ENCODE assay signal across 7 mouse cellular contexts in the genomic region with DNA sequence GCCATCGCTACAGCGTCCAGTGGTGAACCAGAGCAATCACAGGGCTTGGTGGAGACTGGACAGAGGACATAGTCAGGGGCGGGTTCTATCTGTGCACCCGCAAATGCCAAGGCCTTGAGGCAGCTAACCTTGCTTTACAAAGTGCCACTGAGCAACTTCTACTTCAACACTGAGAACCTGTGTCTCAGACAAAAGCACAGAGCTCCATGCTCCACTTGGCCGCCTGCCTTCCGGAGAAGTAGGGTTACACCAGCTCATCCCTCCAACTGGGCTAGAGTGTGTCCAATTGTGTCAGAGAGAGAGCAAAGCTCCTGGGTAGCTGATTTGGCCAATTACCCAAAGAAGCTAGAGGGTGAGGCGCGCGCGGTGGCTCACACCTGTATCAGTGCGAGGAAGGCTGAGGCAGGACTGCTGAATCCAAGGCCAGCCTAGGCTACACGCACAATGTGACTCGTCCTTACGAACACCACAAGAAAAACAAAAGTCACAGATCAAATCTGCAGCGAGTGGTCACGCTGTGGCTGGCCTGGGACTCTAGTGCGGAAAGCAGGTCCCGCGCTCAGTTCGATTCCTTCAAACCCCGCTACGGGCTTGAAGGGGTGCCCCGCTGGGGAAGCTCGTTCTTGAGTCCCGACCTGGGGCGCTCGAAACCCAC. TPM values are rescaled to one million over a fixed set of nuclear protein-coding genes. Genes with fewer than 3 reads are reported as not detected.
DNase-seq lines count a peak whose midpoint lies in the region; ATAC-seq and TF ChIP-seq lines count a peak whose summit lies in the region.

No protein-coding gene starts in this region.

- no peak for ATAC-seq in lung, embryonic 15.5 days (ENCODE audit: borderline replicate concordance, extremely low read depth, low FRiP score, low TSS enrichment)
- no peak for ATAC-seq in forebrain, embryonic 13.5 days

- 0 out of 2 replicates have a peak overlapping the region, but pooled peaks have one; percentile 12 for H3K27ac ChIP-seq in lung, embryonic 15.5 days
- no peak overlapping the region for H3K27ac ChIP-seq in forebrain, embryonic 13.5 days
- peak overlapping the region; percentile 22 for H3K27ac ChIP-seq in liver, adult 2 months (replicated peaks; ENCODE audit: insufficient read depth, low read depth, low read length)
- no peak overlapping the region for H3K27ac ChIP-seq in olfactory bulb, adult 2 months (ENCODE audit: insufficient read depth, low read depth, low read length)

- 3% methylated on average over 27 of the region's 27 CpGs for WGBS in lung, embryonic 15.5 days
- WGBS in forebrain, embryonic 13.5 days = 4% methylated on average over 27 of the region's 27 CpGs
- WGBS in liver, adult 2 months = 2% methylated on average over 27 of the region's 27 CpGs
- WGBS in olfactory bulb, adult 2 months = 5% methylated on average over 27 of the region's 27 CpGs

- no peak for DNase-seq in lung, adult 18-20 months
- DNase-seq in adrenal gland, postnatal 10 days = peak; percentile 82
- DNase-seq in liver, adult 2 months (ENCODE audit: extremely low read depth, low read depth, low spot score) = peak; percentile 83
- DNase-seq in frontal cortex, postnatal 10 days (ENCODE audit: low spot score in 2 of 2) = no peak

- peaks cover 5% of the 10 kb centered on the region; the same call in 1 of the 2 replicates for H3K79me2 ChIP-seq in liver, adult 2 months (ENCODE audit: control insufficient read depth, insufficient read depth, low read length)

- H3K27me3 ChIP-seq in lung, embryonic 15.5 days = no peaks in the 10 kb centered on the region
- no peaks in the 10 kb centered on the region for H3K27me3 ChIP-seq in forebrain, embryonic 13.5 days
- H3K27me3 ChIP-seq in liver, adult 2 months (ENCODE audit: control insufficient read depth, insufficient read depth, low read length) = no peaks in the 10 kb centered on the region

- no peaks in the 10 kb centered on the region for H3K9me3 ChIP-seq in lung, embryonic 15.5 days
- H3K9me3 ChIP-seq in forebrain, embryonic 13.5 days (replicated peaks) = no peaks in the 10 kb centered on the region

- peaks cover 6% of the 10 kb centered on the region; the same call in 1 of the 2 replicates for H3K36me3 ChIP-seq in lung, embryonic 15.5 days
- peaks cover 11% of the 10 kb centered on the region for H3K36me3 ChIP-seq in forebrain, embryonic 13.5 days (ENCODE audit: poor library complexity, severe bottlenecking)
- H3K36me3 ChIP-seq in liver, adult 2 months (ENCODE audit: control insufficient read depth, insufficient read depth, low read length) = no peaks in the 10 kb centered on the region

- no peak for TF ChIP-seq POLR2A in liver, adult 2 months (IDR thresholded peaks at IDR 0.05; ENCODE audit: extremely low read depth, insufficient read depth, low read length)
- TF ChIP-seq POLR2A in olfactory bulb, adult 2 months (IDR thresholded peaks at IDR 0.05; ENCODE audit: insufficient read depth, low read depth, low read length) = no peak

- peak overlapping the region; percentile 71 for H3K4me2 ChIP-seq in lung, embryonic 15.5 days
- peak overlapping the region; percentile 83 for H3K4me2 ChIP-seq in forebrain, embryonic 13.5 days

- peak overlapping the region; percentile 61 for H3K9ac ChIP-seq in lung, embryonic 15.5 days
- H3K9ac ChIP-seq in forebrain, embryonic 13.5 days = peak overlapping the region; percentile 68
- peak overlapping the region; percentile 46 for H3K9ac ChIP-seq in liver, adult 2 months (ENCODE audit: low read depth, low read length)

- H3K4me1 ChIP-seq in lung, embryonic 15.5 days = peaks cover 47% of the 10 kb centered on the region
- peaks cover 47% of the 10 kb centered on the region for H3K4me1 ChIP-seq in forebrain, embryonic 13.5 days
- H3K4me1 ChIP-seq in liver, adult 2 months (ENCODE audit: control insufficient read depth, insufficient read depth, low read length) = peaks cover 30% of the 10 kb centered on the region
- H3K4me1 ChIP-seq in olfactory bulb, adult 2 months (ENCODE audit: control insufficient read depth, insufficient read depth, low read length) = peaks cover 44% of the 10 kb centered on the region

- peak overlapping the region; percentile 74 for H3K4me3 ChIP-seq in lung, embryonic 15.5 days
- peak overlapping the region; percentile 63 for H3K4me3 ChIP-seq in forebrain, embryonic 13.5 days
- peak overlapping the region; percentile 65 for H3K4me3 ChIP-seq in liver, adult 2 months (ENCODE audit: insufficient read depth, low read depth, low read length)
- peak overlapping the region; percentile 58 for H3K4me3 ChIP-seq in olfactory bulb, adult 2 months (ENCODE audit: insufficient read depth, low read depth, low read length)

- TF ChIP-seq CTCF in liver, adult 2 months (IDR thresholded peaks at IDR 0.05; ENCODE audit: low read depth, low read length) = no peak
- no peak for TF ChIP-seq CTCF in olfactory bulb, adult 2 months (IDR thresholded peaks at IDR 0.05; ENCODE audit: insufficient read depth, low read depth, low read length)

RNA-seq across cellular contexts. Expression of a gene that starts 0.4 kb away (rescaled TPM):
- polyA plus RNA-seq in lung, embryonic 15.5 days (2015; fragmentation: Nextera tagmentation; extraction: Ambion mirVana) = 7.9 and 8.7 TPM in 2 replicates
- total RNA-seq in adrenal gland, postnatal 10 days (2021) = 10 to 100 TPM; 21.4 to 25.7 TPM
- polyA plus RNA-seq in forebrain, embryonic 13.5 days (2015; fragmentation: Nextera tagmentation; extraction: Ambion mirVana) = 5.5 and 6.6 TPM in 2 replicates
- 1.1 and 2.6 TPM in 2 replicates for total RNA-seq in liver, adult 2 months (2014; rRNA removed)
- 4.4 and 4.6 TPM in 2 replicates for polyA plus RNA-seq in liver, adult 2 months (2012; rRNA removed)
- polyA plus RNA-seq in olfactory bulb, adult 2 months (2012; ENCODE audit: insufficient read depth, insufficient read length, low replicate concordance, missing spikeins) = not detected in 2 replicates

RNA-seq across cellular contexts. Expression of a gene that starts 0.7 kb away (rescaled TPM):
- 108 and 113 TPM in 2 replicates for polyA plus RNA-seq in lung, embryonic 15.5 days (2015; fragmentation: Nextera tagmentation; extraction: Ambion mirVana)
- 10 to 100 TPM; 80.6 to 96.3 TPM for total RNA-seq in adrenal gland, postnatal 10 days (2021)
- polyA plus RNA-seq in forebrain, embryonic 13.5 days (2015; fragmentation: Nextera tagmentation; extraction: Ambion mirVana) = 42.4 and 45.6 TPM in 2 replicates
- total RNA-seq in liver, adult 2 months (2014; rRNA removed) = 63.3 and 75.6 TPM in 2 replicates
- 65.5 and 72.8 TPM in 2 replicates for polyA plus RNA-seq in liver, adult 2 months (2012; rRNA removed)
- not detected in 2 replicates for polyA plus RNA-seq in olfactory bulb, adult 2 months (2012; ENCODE audit: insufficient read depth, insufficient read length, low replicate concordance, missing spikeins)

RNA-seq across cellular contexts. Expression of a gene that starts 54.6 kb away (rescaled TPM):
- polyA plus RNA-seq in lung, embryonic 15.5 days (2015; fragmentation: Nextera tagmentation; extraction: Ambion mirVana) = 89.8 and 95.9 TPM in 2 replicates
- 100 to 1,000 TPM in 1 of 2 experiments, 10 to 100 TPM in 1; 94.0 to 133 TPM for total RNA-seq in adrenal gland, postnatal 10 days (2021)
- polyA plus RNA-seq in forebrain, embryonic 13.5 days (2015; fragmentation: Nextera tagmentation; extraction: Ambion mirVana) = 319 and 339 TPM in 2 replicates
- total RNA-seq in liver, adult 2 months (2014; rRNA removed) = 15.3 and 18.8 TPM in 2 replicates
- polyA plus RNA-seq in liver, adult 2 months (2012; rRNA removed) = 11.7 and 17.4 TPM in 2 replicates
- 135 and 1,741 TPM in 2 replicates for polyA plus RNA-seq in olfactory bulb, adult 2 months (2012; ENCODE audit: insufficient read depth, insufficient read length, low replicate concordance, missing spikeins)

Comparison
In these comparisons a context has a peak if more than half of its experiments do, and no peak if none do; other contexts are left out.
1. H3K27ac ChIP-seq: peak in lung, embryonic 15.5 days (single experiment) and liver, adult 2 months (single experiment); none in forebrain, embryonic 13.5 days (single experiment) and olfactory bulb, adult 2 months (single experiment).
2. DNase-seq: peak in adrenal gland, postnatal 10 days (single experiment) and liver, adult 2 months (single experiment); none in lung, adult 18-20 months (0 of 2) and frontal cortex, postnatal 10 days (0 of 2).
3. RNA of a gene that starts 0.7 kb away (polyA plus RNA-seq): 108 to 113 TPM in lung, embryonic 15.5 days, 65.5 to 72.8 TPM in liver, adult 2 months and 42.4 to 45.6 TPM in forebrain, embryonic 13.5 days; not detected in olfactory bulb, adult 2 months; every median in the first group is over 10 times any median in the second.
4. Peak in every context shown above with its lines, with median percentiles within 50 percentile points of each other: H3K4me3 ChIP-seq and H3K9ac ChIP-seq.